Mouse (Mus musculus): ENCODE measurements at regions not wholly inside any gene's neighbourhood (a gene's known extent, or its start where the extent isn't known, plus 50 kb on each side); places are given as distances from the start of the nearest gene placed in this dataset.

- no peaks in the 10 kb centered on the region for H3K4me1 ChIP-seq (ENCODE audit: control insufficient read depth, insufficient read depth, low read length)
- H3K27ac ChIP-seq (ENCODE audit: insufficient read depth, low read length), result no peak overlapping the region
- no peak overlapping the region for H3K4me3 ChIP-seq (ENCODE audit: insufficient read depth, low read length)
- no peak for TF ChIP-seq CTCF (IDR thresholded peaks at IDR 0.05; ENCODE audit: borderline replicate concordance, insufficient read depth, low read length)
- TF ChIP-seq POLR2A (IDR thresholded peaks at IDR 0.05; ENCODE audit: low read depth, low read length), result no peak
Observed at GRCm38 (mm10) chr3:147967866-147968265, 1022.5 kb downstream of the Adgrl2 start.

DNA sequence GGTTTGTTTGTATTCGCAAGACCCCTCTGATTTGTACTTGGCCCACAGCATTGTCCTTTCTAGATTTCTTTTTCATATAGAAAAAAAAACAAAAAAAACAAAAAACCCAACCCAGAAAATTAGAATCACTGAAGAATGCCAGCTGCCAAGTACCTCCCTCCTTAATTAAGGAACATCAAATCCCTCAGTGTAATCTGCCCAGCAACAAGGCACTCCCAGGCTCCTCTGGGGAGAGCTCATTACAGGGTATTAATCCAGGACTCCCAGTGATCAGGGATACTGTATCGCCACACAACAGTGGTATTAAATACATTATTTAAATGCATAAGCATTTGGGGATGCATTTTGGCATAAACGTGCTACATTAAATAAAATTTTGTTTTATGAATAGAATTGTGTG, 1023.1 kb downstream of the Adgrl2 start:
- TF ChIP-seq POLR2A (IDR thresholded peaks at IDR 0.05; ENCODE audit: low read depth, low read length), result no peak
- TF ChIP-seq CTCF (IDR thresholded peaks at IDR 0.05; ENCODE audit: borderline replicate concordance, insufficient read depth, low read length), result no peak
- Histone ChIP-seq H3K27ac (ENCODE audit: insufficient read depth, low read length) (no peak overlapping the region), H3K4me1 (ENCODE audit: control insufficient read depth, insufficient read depth, low read length) (no peaks in the 10 kb centered on the region), H3K4me3 (ENCODE audit: insufficient read depth, low read length) (no peak overlapping the region)

- H3K4me3 ChIP-seq (ENCODE audit: insufficient read depth, low read length), result no peak overlapping the region
- no peaks in the 10 kb centered on the region for H3K4me1 ChIP-seq (ENCODE audit: control insufficient read depth, insufficient read depth, low read length)
- TF ChIP-seq POLR2A (IDR thresholded peaks at IDR 0.05; ENCODE audit: low read depth, low read length) (no peak), CTCF (IDR thresholded peaks at IDR 0.05; ENCODE audit: borderline replicate concordance, insufficient read depth, low read length) (no peak)
- H3K27ac ChIP-seq (ENCODE audit: insufficient read depth, low read length), result no peak overlapping the region
Observed at GRCm38 (mm10) chr3:147966827-147967226, 1023.5 kb downstream of the Adgrl2 start.

DNA sequence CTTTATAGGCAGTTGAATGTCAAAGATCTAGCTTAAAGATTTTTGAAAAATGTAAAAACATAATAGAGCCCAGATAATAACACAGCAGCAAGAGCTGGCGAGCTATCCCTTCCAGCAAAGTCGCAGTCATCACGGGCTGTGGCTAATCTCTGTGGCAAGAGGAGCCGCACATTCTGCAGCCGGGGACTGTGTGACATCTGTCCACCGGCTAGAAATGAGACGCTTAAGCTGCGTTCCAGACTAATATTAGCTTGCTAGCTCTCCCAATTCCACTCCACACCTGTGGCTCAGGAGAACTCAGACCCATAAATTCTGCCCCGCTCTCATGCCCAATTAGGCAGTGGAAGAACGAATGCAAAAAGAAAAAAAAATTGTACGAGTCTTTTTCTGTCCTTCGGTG, 1024.0 kb downstream of the Adgrl2 start:
- Histone ChIP-seq H3K27ac (ENCODE audit: insufficient read depth, low read length) (no peak overlapping the region), H3K4me3 (ENCODE audit: insufficient read depth, low read length) (no peak overlapping the region), H3K4me1 (ENCODE audit: control insufficient read depth, insufficient read depth, low read length) (no peaks in the 10 kb centered on the region)
- no peak for TF ChIP-seq POLR2A (IDR thresholded peaks at IDR 0.05; ENCODE audit: low read depth, low read length)
- TF ChIP-seq CTCF (IDR thresholded peaks at IDR 0.05; ENCODE audit: borderline replicate concordance, insufficient read depth, low read length), result no peak

- Histone ChIP-seq H3K4me1 (ENCODE audit: control insufficient read depth, insufficient read depth, low read length) (no peaks in the 10 kb centered on the region), H3K4me3 (ENCODE audit: insufficient read depth, low read length) (no peak overlapping the region), H3K27ac (ENCODE audit: insufficient read depth, low read length) (no peak overlapping the region)
- TF ChIP-seq CTCF (IDR thresholded peaks at IDR 0.05; ENCODE audit: borderline replicate concordance, insufficient read depth, low read length) (no peak), POLR2A (IDR thresholded peaks at IDR 0.05; ENCODE audit: low read depth, low read length) (no peak)
Observed at GRCm38 (mm10) chr3:147963698-147964476, 1026.5 kb downstream of the Adgrl2 start.

- TF ChIP-seq CTCF (IDR thresholded peaks at IDR 0.05; ENCODE audit: borderline replicate concordance, insufficient read depth, low read length), result no peak
- TF ChIP-seq POLR2A (IDR thresholded peaks at IDR 0.05; ENCODE audit: low read depth, low read length), result no peak
- no peak overlapping the region for H3K4me3 ChIP-seq (ENCODE audit: insufficient read depth, low read length)
- no peaks in the 10 kb centered on the region for H3K4me1 ChIP-seq (ENCODE audit: control insufficient read depth, insufficient read depth, low read length)
- H3K27ac ChIP-seq (ENCODE audit: insufficient read depth, low read length), result no peak overlapping the region
Observed at GRCm38 (mm10) chr3:147948041-147948592, 1042.2 kb downstream of the Adgrl2 start.

DNA sequence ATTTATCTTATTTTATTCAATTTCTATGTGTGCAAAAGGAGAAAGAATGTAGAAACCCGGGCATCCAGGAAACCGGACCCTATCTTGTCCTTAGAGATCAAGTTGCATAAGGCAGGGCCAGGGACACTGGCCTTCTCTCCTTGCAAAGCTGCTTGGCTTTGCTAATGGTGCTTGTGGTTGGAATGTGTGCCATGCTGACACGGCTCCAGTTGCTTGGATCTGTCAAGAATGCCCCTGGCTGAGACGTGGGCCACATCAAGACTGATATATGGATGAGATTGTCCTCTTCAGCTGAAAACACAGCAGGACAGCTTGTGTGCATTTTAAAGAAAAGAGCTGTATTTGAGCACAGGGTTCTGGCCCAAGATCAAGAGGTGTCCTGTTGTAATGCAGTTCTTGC, 1047.0 kb downstream of the Adgrl2 start:
- TF ChIP-seq CTCF (IDR thresholded peaks at IDR 0.05; ENCODE audit: borderline replicate concordance, insufficient read depth, low read length), result no peak
- no peak for TF ChIP-seq POLR2A (IDR thresholded peaks at IDR 0.05; ENCODE audit: low read depth, low read length)
- Histone ChIP-seq H3K27ac (ENCODE audit: insufficient read depth, low read length) (no peak overlapping the region), H3K4me3 (ENCODE audit: insufficient read depth, low read length) (no peak overlapping the region), H3K4me1 (ENCODE audit: control insufficient read depth, insufficient read depth, low read length) (no peaks in the 10 kb centered on the region)

- Histone ChIP-seq H3K4me1 (ENCODE audit: control insufficient read depth, insufficient read depth, low read length) (no peaks in the 10 kb centered on the region), H3K4me3 (ENCODE audit: insufficient read depth, low read length) (no peak overlapping the region), H3K27ac (ENCODE audit: insufficient read depth, low read length) (no peak overlapping the region)
- TF ChIP-seq CTCF (IDR thresholded peaks at IDR 0.05; ENCODE audit: borderline replicate concordance, insufficient read depth, low read length) (no peak), POLR2A (IDR thresholded peaks at IDR 0.05; ENCODE audit: low read depth, low read length) (no peak)
Observed at GRCm38 (mm10) chr3:147930811-147931251, 1059.5 kb downstream of the Adgrl2 start.

DNA sequence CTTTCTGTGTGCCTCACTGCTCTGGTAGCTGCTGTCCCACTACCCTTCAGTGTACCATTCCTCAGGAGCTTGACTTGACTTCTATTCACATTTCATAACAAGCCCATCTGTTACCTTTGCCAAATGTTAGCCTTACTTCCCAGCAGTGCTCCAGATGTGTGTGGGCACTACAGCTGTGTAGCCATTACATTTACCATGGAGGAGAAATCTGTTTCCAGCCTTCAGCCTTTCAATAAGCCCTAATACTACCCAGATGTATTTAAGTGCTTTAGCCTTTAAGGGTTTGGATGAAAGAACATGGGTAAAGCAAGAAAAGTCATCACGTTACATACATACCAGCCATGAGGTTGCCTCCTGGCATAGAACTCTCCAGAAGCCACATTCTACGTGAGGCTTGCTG, 1068.0 kb downstream of the Ttll7 start:
- no peak for TF ChIP-seq CTCF (IDR thresholded peaks at IDR 0.05; ENCODE audit: borderline replicate concordance, insufficient read depth, low read length)
- TF ChIP-seq POLR2A (IDR thresholded peaks at IDR 0.05; ENCODE audit: low read depth, low read length), result no peak
- no peaks in the 10 kb centered on the region for H3K4me1 ChIP-seq (ENCODE audit: control insufficient read depth, insufficient read depth, low read length)
- no peak overlapping the region for H3K4me3 ChIP-seq (ENCODE audit: insufficient read depth, low read length)
- H3K27ac ChIP-seq (ENCODE audit: insufficient read depth, low read length), result no peak overlapping the region

DNA sequence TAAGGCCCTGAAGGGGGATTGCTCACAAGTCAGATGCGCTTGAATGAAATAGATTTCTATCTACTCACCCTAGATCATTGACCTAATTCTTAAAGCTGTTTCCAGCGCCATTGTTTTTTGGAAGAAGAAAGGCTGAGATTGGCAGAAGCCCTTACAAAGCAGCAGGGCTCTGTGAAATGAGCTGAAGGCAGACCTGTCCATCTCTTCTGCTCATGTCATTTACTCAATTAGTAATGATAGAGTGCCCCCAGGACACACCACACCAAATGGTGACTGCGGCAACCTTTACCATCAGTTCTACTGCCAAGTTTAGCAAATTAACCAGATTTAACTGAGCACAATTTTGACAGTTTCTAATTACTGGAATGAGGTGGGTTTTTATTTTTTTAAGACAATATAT, 1067.5 kb downstream of the Ttll7 start:
- Histone ChIP-seq H3K4me3 (ENCODE audit: insufficient read depth, low read length) (no peak overlapping the region), H3K4me1 (ENCODE audit: control insufficient read depth, insufficient read depth, low read length) (no peaks in the 10 kb centered on the region), H3K27ac (ENCODE audit: insufficient read depth, low read length) (no peak overlapping the region)
- TF ChIP-seq CTCF (IDR thresholded peaks at IDR 0.05; ENCODE audit: borderline replicate concordance, insufficient read depth, low read length), result no peak
- no peak for TF ChIP-seq POLR2A (IDR thresholded peaks at IDR 0.05; ENCODE audit: low read depth, low read length)

Measured in embryonic fibroblast, embryonic 13.5 days (primary cell).